Mouse (Mus musculus) hindbrain, embryonic 15.5 days (tissue): ENCODE results near the gene Pde9a. TPM values are rescaled to one million over a fixed set of nuclear protein-coding genes. Genes with fewer than 3 reads are reported as not detected.

Source experiments
- ATAC-seq: fragments of 200-750 bp; cut with Nextera tagmentation; 2 replicates; pipeline ENCODE4 v1.8.0; 2017; ENCODE audit warnings: low read depth, moderate number of reproducible peaks, moderate TSS enrichment; ENCODE audit not compliant: low FRiP score
- H3K27ac ChIP-seq: fragments of 300-500 bp; sonication (generic); replicated peaks from 2 replicates; pipeline ENCODE4 v1.5.1; 2015; ENCODE audit warnings: mild to moderate bottlenecking, inconsistent platforms
- H3K27me3 ChIP-seq: fragments of 300-500 bp; sonication (generic); 2 replicates; pipeline ENCODE4 v1.6.1; 2015; ENCODE audit warnings: control low read depth, inconsistent platforms
- H3K36me3 ChIP-seq: fragments of 300-500 bp; sonication (generic); 2 replicates; pipeline ENCODE4 v1.6.1; 2015; ENCODE audit warnings: control low read depth, inconsistent platforms
- H3K4me1 ChIP-seq: fragments of 300-500 bp; sonication (generic); replicated peaks from 2 replicates; pipeline ENCODE4 v1.6.1; 2015; ENCODE audit warnings: control low read depth, inconsistent platforms
- H3K4me2 ChIP-seq: fragments of 300-500 bp; sonication (generic); 2 replicates; pipeline ENCODE4 v1.6.1; 2015; ENCODE audit warnings: moderate library complexity, mild to moderate bottlenecking, inconsistent platforms
- H3K4me3 ChIP-seq: fragments of 300-500 bp; sonication (generic); 2 replicates; pipeline ENCODE4 v1.5.1; 2015; ENCODE audit warnings: mild to moderate bottlenecking, inconsistent platforms
- H3K9ac ChIP-seq: fragments of 300-500 bp; sonication (generic); 2 replicates; pipeline ENCODE4 v1.6.1; 2015; ENCODE audit warnings: inconsistent platforms
- H3K9me3 ChIP-seq: fragments of 300-500 bp; sonication (generic); 2 replicates; pipeline ENCODE4 v1.6.1; 2016; ENCODE audit warnings: control low read depth, inconsistent platforms
- WGBS: fragments of 180-500 bp; shearing (Covaris S2); methylation state at CpG from one replicate; pipeline ENCODE4 v1.1.7; 2015; 5-methylcytosine and 5-hydroxymethylcytosine counted together
- polyA plus RNA-seq: library from polyadenylated mRNA; unstranded; fragments of >200 nt; fragmentation: Nextera tagmentation; extraction: Ambion mirVana; gene quantifications from 2 replicates; pipeline ENCODE4 v1.2.1, GENCODE M21; 2015

Gene Pde9a
- polyA plus RNA-seq, 1 experiment from 2014 or later = 34.2 TPM

GRCm38 (mm10) chr17:31420658-31421057, 34.6 kb downstream of the Pde9a start:
- ATAC-seq = no peak

GRCm38 (mm10) chr17:31422381-31422780, 36.4 kb downstream of the Pde9a start:
- WGBS = 97% methylated on average over 1 of the region's 1 CpGs
- no peak overlapping the region for H3K4me2 ChIP-seq
- no peak overlapping the region for H3K27ac ChIP-seq

More at GRCm38 (mm10) chr17:31420658-31421057, 34.6 kb downstream of the Pde9a start:
- Histone ChIP-seq H3K27ac (no peak overlapping the region), H3K9me3 (no peaks in the 10 kb centered on the region), H3K4me3 (no peak overlapping the region), H3K36me3 (peaks cover 10% of the 10 kb centered on the region), H3K27me3 (no peaks in the 10 kb centered on the region), H3K9ac (no peak overlapping the region), H3K4me2 (no peak overlapping the region), H3K4me1 (peaks cover 24% of the 10 kb centered on the region)
- WGBS = 89% methylated on average over 16 of the region's 16 CpGs

GRCm38 (mm10) chr17:31423020-31423419, 37.0 kb downstream of the Pde9a start:
- WGBS = 57% methylated on average over 2 of the region's 2 CpGs

More at GRCm38 (mm10) chr17:31422381-31422780, 36.4 kb downstream of the Pde9a start:
- H3K9me3 ChIP-seq = no peaks in the 10 kb centered on the region
- no peak overlapping the region for H3K9ac ChIP-seq
- H3K4me3 ChIP-seq = no peak overlapping the region
- H3K36me3 ChIP-seq = peaks cover under 1% of the 10 kb centered on the region
- H3K27me3 ChIP-seq = no peaks in the 10 kb centered on the region
- H3K4me1 ChIP-seq = peaks cover 27% of the 10 kb centered on the region
- no peak for ATAC-seq

GRCm38 (mm10) chr17:31424358-31424757, 38.3 kb downstream of the Pde9a start:
- H3K9me3 ChIP-seq = no peaks in the 10 kb centered on the region
- 85% methylated on average over 4 of the region's 4 CpGs for WGBS
- H3K27ac ChIP-seq = no peak overlapping the region
- H3K4me2 ChIP-seq = no peak overlapping the region
- no peak overlapping the region for H3K4me3 ChIP-seq
- ATAC-seq = no peak
- H3K4me1 ChIP-seq = peaks cover 22% of the 10 kb centered on the region
- H3K27me3 ChIP-seq = no peaks in the 10 kb centered on the region
- H3K36me3 ChIP-seq = peaks cover 4% of the 10 kb centered on the region
- H3K9ac ChIP-seq = no peak overlapping the region

More at GRCm38 (mm10) chr17:31423020-31423419, 37.0 kb downstream of the Pde9a start:
- Histone ChIP-seq H3K36me3 (no peaks in the 10 kb centered on the region), H3K4me2 (no peak overlapping the region), H3K9me3 (no peaks in the 10 kb centered on the region), H3K4me3 (no peak overlapping the region), H3K27me3 (no peaks in the 10 kb centered on the region), H3K4me1 (peaks cover 27% of the 10 kb centered on the region), H3K27ac (no peak overlapping the region), H3K9ac (no peak overlapping the region)
- no peak for ATAC-seq

GRCm38 (mm10) chr17:31424798-31425197, 38.8 kb downstream of the Pde9a start:
- 42% methylated on average over 8 of the region's 8 CpGs for WGBS
- ATAC-seq = no peak
- H3K4me2 ChIP-seq = no peak overlapping the region

GRCm38 (mm10) chr17:31425827-31426698, 40.1 kb downstream of the Pde9a start:
- Histone ChIP-seq H3K4me1 (peaks cover 12% of the 10 kb centered on the region), H3K9me3 (no peaks in the 10 kb centered on the region), H3K4me2 (no peak overlapping the region), H3K27ac (no peak overlapping the region), H3K36me3 (peaks cover 13% of the 10 kb centered on the region), H3K9ac (no peak overlapping the region), H3K27me3 (no peaks in the 10 kb centered on the region), H3K4me3 (no peak overlapping the region)
- WGBS = 58% methylated on average over 13 of the region's 13 CpGs
- no peak for ATAC-seq

More at GRCm38 (mm10) chr17:31424798-31425197, 38.8 kb downstream of the Pde9a start:
- Histone ChIP-seq H3K27ac (no peak overlapping the region), H3K36me3 (peaks cover 9% of the 10 kb centered on the region), H3K4me1 (peaks cover 17% of the 10 kb centered on the region), H3K4me3 (no peak overlapping the region), H3K9ac (no peak overlapping the region), H3K9me3 (no peaks in the 10 kb centered on the region), H3K27me3 (no peaks in the 10 kb centered on the region)

- peaks cover 13% of the 10 kb centered on the region for H3K36me3 ChIP-seq
- WGBS = 94% methylated on average over 2 of the region's 2 CpGs
- no peak overlapping the region for H3K27ac ChIP-seq
- no peaks in the 10 kb centered on the region for H3K27me3 ChIP-seq
- no peak overlapping the region for H3K4me2 ChIP-seq
- no peak overlapping the region for H3K9ac ChIP-seq
- no peak for ATAC-seq
- H3K4me1 ChIP-seq = peaks cover 23% of the 10 kb centered on the region
- no peaks in the 10 kb centered on the region for H3K9me3 ChIP-seq
- H3K4me3 ChIP-seq = no peak overlapping the region
Observed at GRCm38 (mm10) chr17:31429402-31429801, 43.4 kb downstream of the Pde9a start.

GRCm38 (mm10) chr17:31432878-31433281, 46.9 kb downstream of the Pde9a start:
- Histone ChIP-seq H3K36me3 (peaks cover 13% of the 10 kb centered on the region), H3K9ac (no peak overlapping the region), H3K4me3 (no peak overlapping the region), H3K27ac (no peak overlapping the region), H3K27me3 (no peaks in the 10 kb centered on the region), H3K4me1 (peaks cover 28% of the 10 kb centered on the region), H3K4me2 (no peak overlapping the region), H3K9me3 (no peaks in the 10 kb centered on the region)
- ATAC-seq = no peak
- 45% methylated on average over 5 of the region's 5 CpGs for WGBS

- WGBS = 46% methylated on average over 13 of the region's 13 CpGs
- H3K36me3 ChIP-seq = peaks cover 13% of the 10 kb centered on the region
- no peaks in the 10 kb centered on the region for H3K9me3 ChIP-seq
- no peak for ATAC-seq
- H3K9ac ChIP-seq = 0 out of 2 replicates have a peak overlapping the region, but pooled peaks have one; percentile 18
- no peak overlapping the region for H3K4me2 ChIP-seq
- H3K4me1 ChIP-seq = peaks cover 28% of the 10 kb centered on the region
- no peak overlapping the region for H3K27ac ChIP-seq
- no peak overlapping the region for H3K4me3 ChIP-seq
- H3K27me3 ChIP-seq = no peaks in the 10 kb centered on the region
Observed at GRCm38 (mm10) chr17:31433401-31433928, 47.5 kb downstream of the Pde9a start.

GRCm38 (mm10) chr17:31433978-31434797, 48.2 kb downstream of the Pde9a start:
- no peak for ATAC-seq
- Histone ChIP-seq H3K9ac (peak overlapping the region; percentile 18; the same call in 1 of the 2 replicates), H3K27ac (peak overlapping the region; percentile 45; the same call in 1 of the 2 replicates)

GRCm38 (mm10) chr17:31434825-31435325, 48.9 kb downstream of the Pde9a start:
- Histone ChIP-seq H3K9ac (no peak overlapping the region), H3K27me3 (no peaks in the 10 kb centered on the region), H3K4me3 (no peak overlapping the region), H3K4me2 (peak overlapping the region; percentile 27; the same call in 1 of the 2 replicates), H3K9me3 (no peaks in the 10 kb centered on the region), H3K27ac (peak overlapping the region; percentile 45; the same call in 1 of the 2 replicates), H3K36me3 (peaks cover 4% of the 10 kb centered on the region; the same call in 1 of the 2 replicates), H3K4me1 (peaks cover 28% of the 10 kb centered on the region)
- 8% methylated on average over 8 of the region's 8 CpGs for WGBS
- ATAC-seq = no peak

More at GRCm38 (mm10) chr17:31433978-31434797, 48.2 kb downstream of the Pde9a start:
- Histone ChIP-seq H3K36me3 (peaks cover 11% of the 10 kb centered on the region), H3K9me3 (no peaks in the 10 kb centered on the region), H3K4me3 (no peak overlapping the region), H3K27me3 (no peaks in the 10 kb centered on the region), H3K4me1 (peaks cover 28% of the 10 kb centered on the region), H3K4me2 (peak overlapping the region; percentile 27)
- 14% methylated on average over 16 of the region's 16 CpGs for WGBS
